8 mouse cellular contexts compared by ENCODE assay signal in the genomic region with DNA sequence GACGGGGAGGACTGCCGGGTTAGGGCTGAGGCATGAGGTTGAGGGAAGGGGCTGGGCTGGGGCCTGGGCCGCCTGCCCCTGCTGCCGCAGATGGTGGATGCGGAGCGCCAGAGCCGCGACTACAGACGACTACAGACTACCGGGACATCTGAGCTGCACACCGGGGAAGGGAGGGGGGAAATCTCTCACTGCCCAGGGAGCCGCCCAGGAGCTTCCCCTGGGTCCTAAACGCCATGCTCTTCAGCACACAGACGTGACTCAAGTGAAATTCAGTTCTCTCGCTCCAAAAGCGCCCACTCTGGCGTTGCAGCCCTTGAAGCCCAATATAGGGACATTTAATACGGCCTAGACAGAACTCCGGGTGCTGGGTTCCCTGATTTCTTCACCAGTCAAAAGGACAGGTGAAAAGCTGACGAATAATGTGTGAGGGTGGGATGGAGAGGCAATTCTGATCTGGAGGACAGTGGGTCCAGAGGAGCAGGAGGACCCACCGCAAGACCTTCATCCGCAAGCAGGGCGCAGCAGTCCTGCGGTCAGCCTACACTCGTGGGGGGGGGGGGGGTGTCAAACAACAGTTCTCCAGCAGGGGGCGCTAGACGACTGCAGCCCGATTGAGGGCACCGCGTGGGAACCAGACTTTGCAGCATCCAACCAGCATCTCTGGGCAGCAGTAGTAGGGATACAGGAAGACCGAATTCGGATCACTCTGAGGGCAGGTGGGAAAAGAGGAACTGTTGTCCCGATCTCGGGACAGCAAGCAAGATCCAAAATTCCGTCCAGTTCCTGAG. TPM values are rescaled to one million over a fixed set of nuclear protein-coding genes. Genes with fewer than 3 reads are reported as not detected.
DNase-seq lines count a peak whose midpoint lies in the region; ATAC-seq and TF ChIP-seq lines count a peak whose summit lies in the region.

A gene (minus strand): TSS at position 136 of the 788 bp plus-strand sequence.

- peaks cover 8 to 11% of the 10 kb centered on the region in 2 experiments; a peak in 3 of 4 replicates for H3K4me1 ChIP-seq in CH12.LX (ENCODE audit: control insufficient read depth in 1 of 2, insufficient read depth in 2 of 2)
- H3K4me1 ChIP-seq in forebrain, embryonic 14.5 days (ENCODE audit: control insufficient read depth, insufficient read depth, low read length), result no peaks in the 10 kb centered on the region
- 0 out of 2 replicates have a peak, but pooled peaks cover 10% of the 10 kb centered on the region for H3K4me1 ChIP-seq in intestine, embryonic 15.5 days (replicated peaks)
- no peaks in the 10 kb centered on the region for H3K4me1 ChIP-seq in lung, embryonic 14.5 days (ENCODE audit: insufficient read depth)
- peaks cover 32% of the 10 kb centered on the region for H3K4me1 ChIP-seq in olfactory bulb, adult 2 months (ENCODE audit: control insufficient read depth, insufficient read depth, low read length)

- peak within 1 kb of the TSS in 1 of 3 experiments; percentile 10 for H3K4me3 ChIP-seq in CH12.LX (replicated peaks in 1 of 3; ENCODE audit: low read depth in 2 of 3, low read length in 2 of 3, poor library complexity in 1 of 3)
- H3K4me3 ChIP-seq in forebrain, embryonic 14.5 days (ENCODE audit: low read depth, low read length), result 0 out of 2 replicates have a peak within 1 kb of the TSS, but pooled peaks have one; percentile 1
- no peak within 1 kb of the TSS; the same call in 1 of the 2 replicates for H3K4me3 ChIP-seq in intestine, embryonic 15.5 days (replicated peaks)
- H3K4me3 ChIP-seq in lung, embryonic 14.5 days (ENCODE audit: low read depth, low read length), result no peak within 1 kb of the TSS
- peak within 1 kb of the TSS; percentile 10; the same call in 1 of the 2 replicates for H3K4me3 ChIP-seq in olfactory bulb, adult 2 months (ENCODE audit: insufficient read depth, low read depth, low read length)

- no peak for TF ChIP-seq POLR2A in CH12.LX (IDR thresholded peaks at IDR 0.05; ENCODE audit: low read depth, low read length)
- TF ChIP-seq POLR2A in olfactory bulb, adult 2 months (IDR thresholded peaks at IDR 0.05; ENCODE audit: insufficient read depth, low read depth, low read length), result no peak

- in situ Hi-C loops in CH12.LX (cut with MboI; ENCODE audit: low pct_ligation_motif_present, low pct_unique_long_range_greater_than_20kb, low sequenced_read_pairs), result loop anchor here (5.0 kb wide), 1 partner anchor 35 kb away; no protein-coding TSS in a partner anchor

- WGBS in forebrain, embryonic 14.5 days, result 4% methylated on average over 32 of the region's 35 CpGs
- WGBS in intestine, embryonic 15.5 days, result 4% methylated on average over 35 of the region's 35 CpGs
- 5% methylated on average over 35 of the region's 35 CpGs for WGBS in lung, embryonic 14.5 days
- 6% methylated on average over 35 of the region's 35 CpGs for WGBS in olfactory bulb, adult 2 months

- no peaks in the 10 kb centered on the region for H3K36me3 ChIP-seq in CH12.LX (replicated peaks in 1 of 2; ENCODE audit: control insufficient read depth in 1 of 2, insufficient read depth in 1 of 2, low read length in 1 of 2)
- no peaks in the 10 kb centered on the region for H3K36me3 ChIP-seq in forebrain, embryonic 14.5 days (ENCODE audit: control insufficient read depth, insufficient read depth, low read length)
- no peaks in the 10 kb centered on the region for H3K36me3 ChIP-seq in intestine, embryonic 15.5 days
- no peaks in the 10 kb centered on the region for H3K36me3 ChIP-seq in lung, embryonic 14.5 days (ENCODE audit: insufficient read depth)

- DNase-seq in adrenal gland, adult (ENCODE audit: inconsistent age in 2 of 2, low spot score in 1 of 2), result peak; percentile 51 to 78
- DNase-seq in adrenal gland, adult 8-10 months, result no peak
- peak; percentile 48 for DNase-seq in CH12.LX (ENCODE audit: extremely low read depth)
- DNase-seq in cerebellum, adult 11 months, result peak; percentile 44
- peak; percentile 70 for DNase-seq in forebrain, embryonic 14.5 days (ENCODE audit: low spot score)
- peak; percentile 78 for DNase-seq in lung, embryonic 14.5 days

- H3K27ac ChIP-seq in CH12.LX (ENCODE audit: insufficient read depth, low read depth), result no peak within 1 kb of the TSS
- H3K27ac ChIP-seq in forebrain, embryonic 14.5 days (ENCODE audit: low read depth, low read length), result no peak within 1 kb of the TSS
- no peak within 1 kb of the TSS for H3K27ac ChIP-seq in intestine, embryonic 15.5 days
- no peak within 1 kb of the TSS for H3K27ac ChIP-seq in lung, embryonic 14.5 days (ENCODE audit: low read depth)
- H3K27ac ChIP-seq in olfactory bulb, adult 2 months (ENCODE audit: insufficient read depth, low read depth, low read length), result no peak within 1 kb of the TSS

- dilution Hi-C loops in CH12.LX (cut with MboI; ENCODE audit: extremely low pct_ligation_motif_present, extremely low pct_unique_long_range_greater_than_20kb, low sequenced_read_pairs), result no loop called here

- ATAC-seq in forebrain, embryonic 14.5 days, result peak; percentile 60
- peak; percentile 64 for ATAC-seq in intestine, embryonic 15.5 days
- peak; percentile 66; the same call in 1 of the 2 replicates for ATAC-seq in lung, embryonic 14.5 days (ENCODE audit: insufficient read depth)

- H3K9ac ChIP-seq in CH12.LX (ENCODE audit: insufficient read depth, low read depth), result no peak within 1 kb of the TSS
- peak within 1 kb of the TSS; percentile 13; the same call in 1 of the 2 replicates for H3K9ac ChIP-seq in forebrain, embryonic 14.5 days (ENCODE audit: low read length)
- H3K9ac ChIP-seq in intestine, embryonic 15.5 days, result no peak within 1 kb of the TSS
- no peak within 1 kb of the TSS for H3K9ac ChIP-seq in lung, embryonic 14.5 days

- H3K9me3 ChIP-seq in CH12.LX (replicated peaks; ENCODE audit: low read length), result peaks cover 5% of the 10 kb centered on the region
- no peaks in the 10 kb centered on the region for H3K9me3 ChIP-seq in forebrain, embryonic 14.5 days (replicated peaks; ENCODE audit: control insufficient read depth, low read length)
- no peaks in the 10 kb centered on the region for H3K9me3 ChIP-seq in intestine, embryonic 15.5 days
- H3K9me3 ChIP-seq in lung, embryonic 14.5 days (ENCODE audit: low read depth, low read length), result no peaks in the 10 kb centered on the region

- TF ChIP-seq CTCF in CH12.LX (conservative IDR thresholded peaks at IDR 0.05 in 1 of 2, IDR thresholded peaks at IDR 0.05 in 1 of 2; ENCODE audit: low read depth in 2 of 2, low read length in 2 of 2), result peak; percentile 48 to 93; a peak in 2 of 4 replicates
- TF ChIP-seq CTCF in lung, embryonic 14.5 days (IDR thresholded peaks at IDR 0.05; ENCODE audit: low read depth), result peak; percentile 97
- peak; percentile 88 for TF ChIP-seq CTCF in olfactory bulb, adult 2 months (IDR thresholded peaks at IDR 0.05; ENCODE audit: insufficient read depth, low read depth, low read length)

- peak; percentile 76 for TF ChIP-seq RAD21 in CH12.LX (IDR thresholded peaks at IDR 0.05; ENCODE audit: low read depth, low read length)

- H3K79me2 ChIP-seq in CH12.LX (replicated peaks; ENCODE audit: control insufficient read depth, extremely low read depth, insufficient read depth, poor library complexity, severe bottlenecking), result no peaks in the 10 kb centered on the region

- H3K4me2 ChIP-seq in CH12.LX (ENCODE audit: insufficient read depth, low read depth, poor library complexity, severe bottlenecking), result peak within 1 kb of the TSS; percentile 32
- H3K4me2 ChIP-seq in forebrain, embryonic 14.5 days (ENCODE audit: low read length), result peak within 1 kb of the TSS; percentile 24
- peak within 1 kb of the TSS; percentile 36 for H3K4me2 ChIP-seq in intestine, embryonic 15.5 days (replicated peaks)
- H3K4me2 ChIP-seq in lung, embryonic 14.5 days, result no peak within 1 kb of the TSS; the same call in 1 of the 2 replicates

- peaks cover 90% of the 10 kb centered on the region for H3K27me3 ChIP-seq in CH12.LX (replicated peaks)
- peaks cover 78% of the 10 kb centered on the region for H3K27me3 ChIP-seq in forebrain, embryonic 14.5 days (replicated peaks; ENCODE audit: control insufficient read depth, insufficient read depth, low read length)
- H3K27me3 ChIP-seq in intestine, embryonic 15.5 days (replicated peaks), result peaks cover 83% of the 10 kb centered on the region
- H3K27me3 ChIP-seq in lung, embryonic 14.5 days (ENCODE audit: insufficient read depth, low read length), result peaks cover 78% of the 10 kb centered on the region

- TF ChIP-seq EP300 in CH12.LX (IDR thresholded peaks at IDR 0.05; ENCODE audit: low read length), result no peak

TF ChIP-seq in CH12.LX, 34 proteins besides CTCF, POLR2A, EP300 and RAD21:
- TF ChIP-seq SMC3 (IDR thresholded peaks at IDR 0.05; ENCODE audit: low read depth, low read length) (peak; percentile 71), MAZ (IDR thresholded peaks at IDR 0.05; ENCODE audit: low read depth, low read length) (peak; percentile 81), HCFC1 (IDR thresholded peaks at IDR 0.05; ENCODE audit: low read depth, low read length) (no peak), CHD1 (IDR thresholded peaks at IDR 0.05; ENCODE audit: low read depth, low read length) (no peak), IRF4 (IDR thresholded peaks at IDR 0.05; ENCODE audit: low read depth, low read length) (no peak), ETS1 (conservative IDR thresholded peaks at IDR 0.05; ENCODE audit: low read depth, low read length) (no peak)

RNA-seq across cellular contexts. Expression of the gene that starts here (rescaled TPM):
- 1 to 10 TPM in 2 of 4 experiments, under 1 TPM in 2; 0.52 to 2.3 (median 1.1) TPM for total RNA-seq in adrenal gland, adult 8-10 months (2022)
- total RNA-seq in CH12.LX (2012; rRNA removed) (0.17 and 0.42 TPM in 2 replicates), CH12.LX (2014; rRNA removed) (not detected in 2 replicates)
- polyA plus RNA-seq in CH12.LX (2012; ENCODE audit: insufficient read length, low read depth), result not detected in 2 replicates
- polyA plus RNA-seq in forebrain, embryonic 14.5 days (2014; fragmentation: Nextera tagmentation; extraction: Ambion mirVana), result not detected in 2 replicates
- 0.08 TPM in 1 of 2 replicates, not detected in the other for polyA plus RNA-seq in intestine, embryonic 15.5 days (2015; fragmentation: Nextera tagmentation; extraction: Ambion mirVana)
- not detected in 2 replicates for polyA plus RNA-seq in lung, embryonic 14.5 days (2014; fragmentation: Nextera tagmentation; extraction: Ambion mirVana)
- polyA plus RNA-seq in olfactory bulb, adult 2 months (2012; ENCODE audit: insufficient read depth, insufficient read length, low replicate concordance, missing spikeins), result not detected in 2 replicates

Comparison
In these comparisons a context has a peak if more than half of its experiments do, and no peak if none do; other contexts are left out.
1. Peak in DNase-seq and H3K4me2 ChIP-seq in CH12.LX; RNA of the gene not detected or under 1 TPM.
2. Peak in DNase-seq, ATAC-seq, H3K4me3 ChIP-seq, H3K9ac ChIP-seq and H3K4me2 ChIP-seq in forebrain, embryonic 14.5 days; RNA of the gene not detected or under 1 TPM.
3. Peak in ATAC-seq and H3K4me2 ChIP-seq in intestine, embryonic 15.5 days; RNA of the gene not detected or under 1 TPM.
4. Peak in DNase-seq and ATAC-seq in lung, embryonic 14.5 days; RNA of the gene not detected or under 1 TPM.